Mouse (Mus musculus) liver, embryonic 14.5 days (tissue): ENCODE data around the gene Cntn2.

Experiments used
- CTCF ChIP-seq: IDR thresholded peaks from 2 replicates; pipeline ENCODE4 v1.5.1; 2016; ENCODE audit warnings: antibody characterized with exemption, low read depth, control low read depth
- EP300 ChIP-seq: IDR thresholded peaks from 2 replicates; pipeline ENCODE4 v1.6.1; 2016; ENCODE audit warnings: antibody characterized with exemption, low read depth

- TF ChIP-seq CTCF (peak; percentile 51), EP300 (no peak)
Measured at GRCm38 (mm10) chr1:132472537-132472936, 70.5 kb downstream of the Cntn2 start.
